Mouse (Mus musculus) midbrain, embryonic 13.5 days (tissue): Measurements from ENCODE around the gene Pip5k1c. TPM values are rescaled to one million over a fixed set of nuclear protein-coding genes. Genes with fewer than 3 reads are reported as not detected.
A peak's percentile ranks its signal among the peaks of the same experiment; 100 is the strongest.

Experiments
- ATAC-seq: fragments of 200-750 bp; cut with Nextera tagmentation; 2 replicates; pipeline ENCODE4 v1.8.0; 2017; ENCODE audit warnings: mild to moderate bottlenecking, moderate TSS enrichment, moderate library complexity
- H3K27ac ChIP-seq: fragments of 300-500 bp; sonication (generic); 2 replicates; pipeline ENCODE4 v1.5.1; 2015; ENCODE audit warnings: inconsistent platforms, mild to moderate bottlenecking, moderate library complexity
- H3K27me3 ChIP-seq: fragments of 300-500 bp; sonication (generic); 2 replicates; pipeline ENCODE4 v1.6.1; 2015; ENCODE audit warnings: mild to moderate bottlenecking, inconsistent platforms
- H3K36me3 ChIP-seq: fragments of 300-500 bp; sonication (generic); 2 replicates; pipeline ENCODE4 v1.6.1; 2015; ENCODE audit warnings: mild to moderate bottlenecking, inconsistent platforms
- H3K4me1 ChIP-seq: fragments of 300-500 bp; sonication (generic); replicated peaks from 2 replicates; pipeline ENCODE4 v1.6.1; 2015; ENCODE audit warnings: inconsistent platforms
- H3K4me2 ChIP-seq: fragments of 300-500 bp; sonication (generic); replicated peaks from 2 replicates; pipeline ENCODE4 v1.6.1; 2015; ENCODE audit warnings: moderate library complexity, mild to moderate bottlenecking, inconsistent platforms
- H3K4me3 ChIP-seq: fragments of 300-500 bp; sonication (generic); replicated peaks from 2 replicates; pipeline ENCODE4 v1.5.1; 2015; ENCODE audit warnings: mild to moderate bottlenecking, inconsistent platforms
- H3K9ac ChIP-seq: fragments of 300-500 bp; sonication (generic); replicated peaks from 2 replicates; pipeline ENCODE4 v1.6.1; 2015; ENCODE audit warnings: mild to moderate bottlenecking, inconsistent platforms
- H3K9me3 ChIP-seq: fragments of 300-500 bp; sonication (generic); 2 replicates; pipeline ENCODE4 v1.6.1; 2016; ENCODE audit warnings: mild to moderate bottlenecking, inconsistent platforms
- WGBS: fragments of 180-500 bp; shearing (Covaris S2); methylation state at CpG from one replicate; pipeline ENCODE4 v1.1.7; 2015; 5-methylcytosine and 5-hydroxymethylcytosine counted together
- polyA plus RNA-seq: library from polyadenylated mRNA; unstranded; fragments of >200 nt; fragmentation: Nextera tagmentation; extraction: Ambion mirVana; gene quantifications from 2 replicates; pipeline ENCODE4 v1.2.1, GENCODE M21; 2015

The Pip5k1c gene
- polyA plus RNA-seq, 1 experiment from 2014 or later, result 99.6 TPM

GRCm38 (mm10) chr10:81261025-81261424, 31.7 kb upstream of the Pip5k1c start:
- 0 out of 2 replicates have a peak, but pooled peaks cover 7% of the 10 kb centered on the region for H3K9me3 ChIP-seq
- no peak for ATAC-seq
- H3K9ac ChIP-seq, result no peak overlapping the region
- WGBS, result 95% methylated on average over 4 of the region's 4 CpGs
- peaks cover 46% of the 10 kb centered on the region for H3K27me3 ChIP-seq
- peaks cover 42% of the 10 kb centered on the region for H3K36me3 ChIP-seq
- H3K4me2 ChIP-seq, result no peak overlapping the region
- H3K27ac ChIP-seq, result no peak overlapping the region
- peaks cover 34% of the 10 kb centered on the region for H3K4me1 ChIP-seq
- no peak overlapping the region for H3K4me3 ChIP-seq

GRCm38 (mm10) chr10:81265540-81265939, 27.2 kb upstream of the Pip5k1c start:
- Histone ChIP-seq H3K27ac (no peak overlapping the region), H3K9ac (peak overlapping the region; percentile 75), H3K27me3 (peaks cover 3% of the 10 kb centered on the region; the same call in 1 of the 2 replicates), H3K4me2 (peak overlapping the region; percentile 60), H3K9me3 (0 out of 2 replicates have a peak, but pooled peaks cover 5% of the 10 kb centered on the region), H3K4me3 (peak overlapping the region; percentile 66), H3K4me1 (peaks cover 27% of the 10 kb centered on the region), H3K36me3 (peaks cover 40% of the 10 kb centered on the region)
- peak; percentile 0; the same call in 1 of the 2 replicates for ATAC-seq
- 95% methylated on average over 8 of the region's 8 CpGs for WGBS

- Histone ChIP-seq H3K27ac (peak within 1 kb of the TSS; percentile 84), H3K4me2 (peak within 1 kb of the TSS; percentile 60), H3K27me3 (no peaks in the 10 kb centered on the region), H3K4me3 (peak within 1 kb of the TSS; percentile 66), H3K4me1 (peaks cover 27% of the 10 kb centered on the region), H3K9ac (peak within 1 kb of the TSS; percentile 75), H3K9me3 (no peaks in the 10 kb centered on the region), H3K36me3 (peaks cover 39% of the 10 kb centered on the region)
- peak; percentile 92 for ATAC-seq
- under 1% methylated on average over 48 of the region's 48 CpGs for WGBS
Observed at GRCm38 (mm10) chr10:81266211-81267105, 26.3 kb upstream of the Pip5k1c start, which contains the start of the genes Mrpl54 and Apba3. Mrpl54 (minus strand) TSS chr10:81266934. Apba3 (plus strand) TSS chr10:81266960.

- Histone ChIP-seq H3K36me3 (peaks cover 49% of the 10 kb centered on the region), H3K27me3 (no peaks in the 10 kb centered on the region), H3K9ac (peak overlapping the region; percentile 84), H3K27ac (no peak overlapping the region), H3K4me3 (peak overlapping the region; percentile 70), H3K4me2 (peak overlapping the region; percentile 85), H3K4me1 (peaks cover 27% of the 10 kb centered on the region), H3K9me3 (no peaks in the 10 kb centered on the region)
- WGBS, result 4% methylated on average over 23 of the region's 23 CpGs
- ATAC-seq, result peak; percentile 41
Observed at GRCm38 (mm10) chr10:81268056-81268455, 24.7 kb upstream of the Pip5k1c start.

- H3K4me1 ChIP-seq, result peaks cover 27% of the 10 kb centered on the region
- no peak overlapping the region for H3K27ac ChIP-seq
- WGBS, result 81% methylated on average over 16 of the region's 16 CpGs
- no peaks in the 10 kb centered on the region for H3K9me3 ChIP-seq
- H3K27me3 ChIP-seq, result no peaks in the 10 kb centered on the region
- H3K4me3 ChIP-seq, result peak overlapping the region; percentile 70
- no peak for ATAC-seq
- H3K36me3 ChIP-seq, result peaks cover 48% of the 10 kb centered on the region
- H3K4me2 ChIP-seq, result peak overlapping the region; percentile 85
- peak overlapping the region; percentile 84 for H3K9ac ChIP-seq
Observed at GRCm38 (mm10) chr10:81268643-81269412, 23.9 kb upstream of the Pip5k1c start.

GRCm38 (mm10) chr10:81272356-81272755, 20.4 kb upstream of the Pip5k1c start:
- no peaks in the 10 kb centered on the region for H3K9me3 ChIP-seq
- no peak for ATAC-seq
- no peaks in the 10 kb centered on the region for H3K27me3 ChIP-seq
- WGBS, result 93% methylated on average over 21 of the region's 21 CpGs
- peaks cover 16% of the 10 kb centered on the region for H3K4me1 ChIP-seq
- no peak overlapping the region for H3K9ac ChIP-seq
- H3K36me3 ChIP-seq, result peaks cover 31% of the 10 kb centered on the region
- no peak overlapping the region for H3K4me2 ChIP-seq
- no peak overlapping the region for H3K27ac ChIP-seq
- H3K4me3 ChIP-seq, result no peak overlapping the region

GRCm38 (mm10) chr10:81273842-81274241, 18.9 kb upstream of the Pip5k1c start:
- WGBS, result 96% methylated on average over 19 of the region's 19 CpGs

GRCm38 (mm10) chr10:81277676-81278075, 15.1 kb upstream of the Pip5k1c start:
- no peak for ATAC-seq
- Histone ChIP-seq H3K4me3 (no peak overlapping the region), H3K27ac (no peak overlapping the region), H3K9ac (no peak overlapping the region), H3K27me3 (no peaks in the 10 kb centered on the region), H3K36me3 (peaks cover 11% of the 10 kb centered on the region), H3K9me3 (no peaks in the 10 kb centered on the region), H3K4me2 (no peak overlapping the region), H3K4me1 (no peaks in the 10 kb centered on the region)
- WGBS, result 81% methylated on average over 22 of the region's 22 CpGs

More at GRCm38 (mm10) chr10:81273842-81274241, 18.9 kb upstream of the Pip5k1c start:
- Histone ChIP-seq H3K36me3 (peaks cover 31% of the 10 kb centered on the region), H3K27me3 (no peaks in the 10 kb centered on the region), H3K9me3 (no peaks in the 10 kb centered on the region), H3K4me1 (peaks cover 4% of the 10 kb centered on the region), H3K4me3 (no peak overlapping the region), H3K27ac (no peak overlapping the region), H3K4me2 (no peak overlapping the region), H3K9ac (no peak overlapping the region)
- ATAC-seq, result no peak

GRCm38 (mm10) chr10:81279496-81279895, 13.3 kb upstream of the Pip5k1c start:
- WGBS, result 51% methylated on average over 10 of the region's 10 CpGs
- no peak overlapping the region for H3K9ac ChIP-seq
- peaks cover 13% of the 10 kb centered on the region for H3K27me3 ChIP-seq

GRCm38 (mm10) chr10:81284189-81284588, 8.6 kb upstream of the Pip5k1c start:
- H3K9me3 ChIP-seq, result no peaks in the 10 kb centered on the region
- H3K36me3 ChIP-seq, result no peaks in the 10 kb centered on the region
- WGBS, result 55% methylated on average over 6 of the region's 6 CpGs
- no peak overlapping the region for H3K4me2 ChIP-seq
- peaks cover 27% of the 10 kb centered on the region for H3K27me3 ChIP-seq
- H3K27ac ChIP-seq, result no peak overlapping the region
- no peak overlapping the region for H3K4me3 ChIP-seq
- no peak for ATAC-seq
- no peak overlapping the region for H3K9ac ChIP-seq
- H3K4me1 ChIP-seq, result peaks cover 15% of the 10 kb centered on the region; the same call in 1 of the 2 replicates

More at GRCm38 (mm10) chr10:81279496-81279895, 13.3 kb upstream of the Pip5k1c start:
- no peaks in the 10 kb centered on the region for H3K36me3 ChIP-seq
- H3K4me1 ChIP-seq, result 0 out of 2 replicates have a peak, but pooled peaks cover 2% of the 10 kb centered on the region
- no peak for ATAC-seq
- H3K4me2 ChIP-seq, result no peak overlapping the region
- no peak overlapping the region for H3K4me3 ChIP-seq
- no peaks in the 10 kb centered on the region for H3K9me3 ChIP-seq
- no peak overlapping the region for H3K27ac ChIP-seq

- Histone ChIP-seq H3K9ac (no peak overlapping the region), H3K27me3 (peaks cover 30% of the 10 kb centered on the region), H3K4me3 (peak overlapping the region; percentile 49; the same call in 1 of the 2 replicates), H3K27ac (no peak overlapping the region), H3K36me3 (no peaks in the 10 kb centered on the region), H3K4me2 (peak overlapping the region; percentile 73; the same call in 1 of the 2 replicates), H3K9me3 (no peaks in the 10 kb centered on the region), H3K4me1 (peaks cover 15% of the 10 kb centered on the region; the same call in 1 of the 2 replicates)
- ATAC-seq, result no peak
- 15% methylated on average over 17 of the region's 17 CpGs for WGBS
Observed at GRCm38 (mm10) chr10:81284719-81285118, 8.0 kb upstream of the Pip5k1c start.
